Mouse (Mus musculus) left cerebral cortex, adult 8-10 months (tissue): ENCODE measurements around the gene Ank2. TPM values are rescaled to one million over a fixed set of nuclear protein-coding genes. Genes with fewer than 3 reads are reported as not detected.
"Not testable (repeated sequence)": the region's sequence is repeated elsewhere in the genome, so short reads cannot be mapped to it uniquely, and the experiment has no call there.

Experiments
- DNase-seq, 2 experiments: peaks; one replicate each; pipeline ENCODE4 v3.0.0; 2022; ENCODE audit warnings: low spot score in 2 of 2
- total RNA-seq, 4 experiments: library from RNA; stranded (reverse); gene quantifications; 2 replicates each; pipeline ENCODE4 v1.2.4; 2022

Gene Ank2
- total RNA-seq, 4 experiments from 2014 or later, result 772 to 913 (median 838) TPM

DNA sequence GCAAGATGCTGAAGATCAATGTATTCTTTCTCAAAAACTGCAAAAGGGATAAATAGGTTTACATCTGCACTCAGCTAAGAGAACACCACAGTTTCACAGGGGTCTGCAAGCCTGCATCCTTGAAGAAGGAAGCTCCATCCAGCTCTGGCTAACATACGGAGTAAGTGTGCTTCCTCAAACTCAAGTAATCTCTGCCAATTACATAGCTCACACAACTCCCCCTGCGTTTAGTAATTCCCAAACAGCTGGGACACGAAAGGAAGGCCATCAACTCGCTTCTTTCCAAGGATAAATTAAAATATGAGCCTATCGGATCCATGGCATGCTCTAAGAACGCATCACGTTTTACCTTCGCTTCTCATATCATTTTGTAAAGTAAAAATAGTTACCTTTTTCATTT, 137.3 kb downstream of the Ank2 start:
- DNase-seq, result no peak

DNA sequence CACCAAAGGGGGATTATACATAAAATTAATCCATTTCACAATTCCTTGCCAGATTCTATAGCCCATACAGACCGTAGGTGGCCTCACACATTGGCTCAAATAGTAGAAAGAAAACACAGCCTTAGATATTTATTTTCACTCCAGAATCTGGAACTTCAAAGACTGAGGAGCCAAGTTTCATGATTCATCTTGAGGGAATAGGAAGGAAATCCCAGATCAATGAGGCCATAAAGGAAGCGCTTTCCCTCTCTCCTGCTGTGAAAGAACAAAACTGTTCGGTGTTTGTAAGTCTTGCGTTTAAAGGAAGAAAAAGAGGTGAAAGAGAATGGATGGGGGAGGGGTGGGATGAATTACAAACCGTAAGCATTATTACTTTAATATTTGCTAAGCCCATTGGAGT, 137.8 kb downstream of the Ank2 start:
- DNase-seq, result no peak

DNA sequence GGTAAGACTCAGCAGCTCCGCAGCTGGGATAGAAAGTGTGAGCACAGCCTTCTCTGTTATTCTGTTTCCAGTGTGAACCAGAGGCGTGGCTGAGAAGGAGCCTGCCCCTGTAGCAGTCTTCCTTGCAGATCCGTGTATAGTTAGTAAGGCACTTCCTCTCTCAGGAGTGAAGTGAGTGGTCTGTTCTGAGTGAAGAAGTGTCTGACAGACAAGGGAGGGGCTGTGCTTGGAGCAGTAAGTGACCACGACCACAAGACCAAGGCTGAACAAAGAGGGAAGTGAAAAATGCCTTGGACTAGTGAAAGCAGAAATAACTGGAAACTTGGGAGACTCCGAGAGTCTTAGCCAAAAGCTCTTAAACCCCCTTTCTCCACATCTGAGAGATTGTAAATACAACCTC, 143.9 kb downstream of the Ank2 start:
- DNase-seq, result no peak

DNA sequence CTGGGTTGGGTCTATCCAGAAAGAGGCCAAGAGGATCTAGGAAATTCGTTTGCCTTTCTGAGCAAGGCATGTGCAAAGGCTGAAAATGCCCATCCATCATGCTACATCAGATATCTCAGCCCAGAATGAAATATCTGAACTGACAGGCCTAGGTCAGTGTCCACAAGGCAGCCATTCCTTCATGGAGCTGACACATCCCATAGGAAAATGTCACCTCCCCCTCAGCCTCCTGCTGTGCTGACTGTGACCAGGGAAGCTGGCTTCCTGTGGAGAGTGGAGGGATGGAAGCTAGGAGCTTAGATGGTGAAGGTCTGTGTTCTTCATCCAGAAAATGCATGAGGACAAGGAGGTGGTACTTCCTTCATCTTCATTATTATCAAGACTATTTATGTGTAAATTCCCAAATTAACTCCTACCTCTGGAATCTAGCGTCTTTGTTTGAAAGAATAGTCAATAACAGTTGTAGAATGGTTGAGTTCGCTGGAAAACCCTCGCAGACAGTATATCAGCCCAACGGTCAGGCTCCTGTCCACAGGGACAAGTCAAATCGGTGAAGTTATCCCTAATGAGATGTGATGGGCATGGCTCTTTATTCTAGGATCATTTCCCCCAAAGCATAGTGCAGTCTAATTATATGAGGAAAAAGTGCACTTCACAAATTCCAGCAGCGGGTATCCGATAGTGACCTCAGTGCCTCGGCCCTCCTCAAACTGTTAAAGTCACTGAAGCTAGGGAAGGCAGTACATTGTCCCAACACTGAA, 148.4 kb downstream of the Ank2 start:
- no peak for DNase-seq

DNA sequence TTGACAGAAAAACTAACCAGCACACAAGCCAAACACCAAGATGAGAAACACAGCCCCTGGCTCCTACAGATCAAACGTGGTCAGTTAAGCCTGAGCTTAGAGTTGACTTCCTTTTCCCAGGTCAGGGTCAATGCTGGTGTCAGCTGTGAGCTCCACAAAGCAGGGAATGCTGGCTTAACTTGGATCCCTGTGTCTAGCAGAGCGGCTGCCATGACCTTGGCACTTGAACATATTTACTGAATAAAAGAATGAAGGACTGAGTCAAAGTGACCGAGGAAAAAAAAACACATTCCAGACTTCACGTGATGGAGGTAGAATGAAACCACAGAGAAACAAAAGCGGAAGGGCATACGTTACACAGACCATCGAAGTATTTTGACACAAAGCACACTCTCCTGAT, 150.2 kb downstream of the Ank2 start:
- no peak for DNase-seq

DNA sequence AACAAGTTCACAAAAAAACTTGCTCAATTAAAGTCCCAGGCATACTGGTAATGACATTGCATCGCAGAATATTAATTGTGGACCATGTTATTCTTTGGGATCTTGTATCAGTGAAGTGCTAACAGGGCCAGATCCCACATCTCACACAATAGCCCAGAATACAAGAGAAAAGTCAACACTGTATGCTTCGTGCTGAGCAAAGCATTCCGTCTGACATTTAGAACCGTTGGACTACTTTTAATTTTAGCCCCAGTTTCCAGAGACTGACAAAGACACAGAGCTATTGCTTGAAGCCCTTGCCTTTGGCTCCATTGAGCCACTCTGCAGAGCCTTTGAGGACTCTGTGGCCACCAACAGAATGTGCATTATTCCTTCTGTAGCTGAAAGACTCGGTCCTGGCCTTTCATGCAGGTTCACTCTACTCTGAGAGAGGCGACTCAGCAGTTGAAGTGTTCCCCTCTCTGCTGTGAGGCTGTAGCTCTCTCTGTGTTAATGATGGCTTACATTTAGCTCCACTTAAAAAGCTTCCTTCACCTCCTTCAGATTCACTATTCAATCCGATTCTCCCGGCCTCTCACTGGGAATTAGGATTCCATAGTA, 153.2 kb downstream of the Ank2 start:
- no peak for DNase-seq

DNA sequence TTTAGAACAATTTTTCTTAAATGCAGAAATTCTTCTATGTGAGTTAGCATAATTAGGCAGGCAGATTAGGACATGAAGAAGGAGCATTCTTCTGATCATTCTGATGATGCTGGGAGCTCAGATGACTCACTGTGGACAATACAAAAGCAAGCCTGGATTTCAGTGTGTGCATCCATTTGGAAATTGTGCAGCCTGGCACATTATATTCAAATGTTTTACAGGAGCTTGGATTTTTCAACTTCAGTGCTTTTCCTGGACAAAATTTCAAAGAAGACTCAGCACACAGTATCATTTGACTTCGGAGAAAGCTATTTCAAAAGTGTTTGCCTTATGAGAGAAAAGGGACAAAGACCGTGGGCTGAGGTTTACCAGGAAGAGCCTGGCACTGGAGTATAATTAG, 157.8 kb downstream of the Ank2 start:
- no peak for DNase-seq

DNA sequence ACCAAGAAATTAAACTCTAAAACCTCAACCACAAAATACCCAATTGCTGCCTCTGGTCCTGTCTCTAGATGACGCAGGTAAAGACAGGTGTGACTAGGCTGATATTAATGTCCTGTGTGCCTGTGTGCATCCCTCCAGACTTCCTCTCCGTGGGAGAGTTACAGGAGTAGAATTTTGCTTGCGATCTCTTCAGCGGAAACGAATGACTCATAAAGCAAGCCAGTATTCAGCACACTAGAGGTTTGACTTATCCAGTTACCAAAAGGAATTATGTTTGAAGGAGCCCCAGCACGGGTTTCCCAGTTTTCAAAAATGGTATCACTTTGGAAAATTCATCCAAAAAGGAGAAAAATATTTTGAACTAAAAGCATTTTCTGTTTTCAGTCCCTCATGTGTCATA, 164.3 kb downstream of the Ank2 start:
- no peak for DNase-seq

DNA sequence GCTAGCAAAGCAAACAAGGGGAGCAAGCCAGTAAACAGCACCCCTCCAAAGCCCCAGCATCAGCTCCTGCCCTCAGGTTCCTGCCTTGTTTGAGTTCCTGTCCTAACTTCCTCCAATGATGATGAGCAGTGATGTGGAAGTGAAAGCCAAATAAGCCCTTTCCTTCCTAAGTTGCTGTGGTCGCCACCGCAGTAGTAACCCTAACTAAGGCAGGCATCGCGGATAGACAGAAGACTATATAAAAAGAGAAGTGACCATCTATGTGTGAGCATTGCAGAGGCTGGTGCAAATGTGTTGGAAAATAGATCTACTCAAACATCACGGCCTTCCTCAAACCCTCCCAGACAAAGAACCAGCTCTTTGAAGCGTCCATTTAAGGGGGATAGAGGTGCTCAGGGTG, 167.6 kb downstream of the Ank2 start:
- no peak for DNase-seq

DNA sequence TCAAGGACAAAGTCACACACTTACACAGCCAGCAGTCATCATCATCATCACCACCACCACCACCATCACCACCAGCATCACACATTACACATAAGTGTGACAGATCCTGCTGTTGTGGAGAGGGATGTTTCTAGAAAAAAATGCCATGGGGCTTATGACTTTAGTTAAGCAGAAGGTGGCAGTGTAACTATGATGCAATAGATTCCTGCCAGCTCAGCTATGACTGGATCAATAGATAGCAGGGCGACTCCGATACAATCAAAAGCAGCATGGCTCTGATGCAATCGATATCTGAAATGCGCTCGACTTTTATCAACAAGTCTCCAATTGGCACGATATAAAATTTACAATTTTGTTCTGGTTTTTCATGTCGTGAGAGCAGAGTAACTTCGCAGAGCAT, 172.8 kb downstream of the Ank2 start:
- no peak for DNase-seq

DNA sequence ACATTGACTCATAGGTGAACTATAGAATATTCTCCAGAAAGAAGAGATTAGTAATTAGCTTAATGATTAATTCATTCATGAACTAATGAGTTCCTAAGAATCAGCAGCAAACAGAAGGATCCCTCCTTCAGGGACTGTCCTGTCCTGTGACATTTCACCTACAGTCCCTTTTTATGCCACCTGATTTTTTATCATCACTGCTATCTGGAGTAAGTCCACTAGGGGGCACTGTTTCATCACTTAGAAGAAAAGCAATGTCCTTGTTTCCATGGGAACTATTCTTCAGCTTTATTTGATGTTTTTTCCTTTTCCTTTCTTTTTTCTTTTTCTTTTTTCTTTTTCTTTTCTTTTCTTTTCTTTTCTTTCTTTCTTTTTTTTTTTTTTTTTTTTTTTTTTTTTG, 176.3 kb downstream of the Ank2 start:
- DNase-seq, result no peak

DNA sequence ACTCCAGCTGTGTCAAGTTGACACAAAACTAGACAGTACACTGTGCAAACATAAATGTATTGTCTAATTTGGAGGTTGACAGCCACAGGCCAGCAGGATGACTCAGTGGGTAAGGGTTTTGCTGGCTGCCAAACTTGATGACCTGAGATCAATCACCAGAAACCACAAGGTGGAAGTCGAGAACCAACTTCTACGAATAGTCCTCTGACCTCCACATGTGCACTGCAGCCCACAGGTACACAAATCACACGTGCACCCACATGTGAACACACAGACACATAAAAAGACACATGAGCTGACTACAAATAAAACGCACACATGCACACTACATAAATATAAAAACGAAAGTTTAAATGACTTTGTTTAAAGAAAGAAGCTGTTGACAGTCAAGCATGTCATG, 177.5 kb downstream of the Ank2 start:
- no peak for DNase-seq

DNA sequence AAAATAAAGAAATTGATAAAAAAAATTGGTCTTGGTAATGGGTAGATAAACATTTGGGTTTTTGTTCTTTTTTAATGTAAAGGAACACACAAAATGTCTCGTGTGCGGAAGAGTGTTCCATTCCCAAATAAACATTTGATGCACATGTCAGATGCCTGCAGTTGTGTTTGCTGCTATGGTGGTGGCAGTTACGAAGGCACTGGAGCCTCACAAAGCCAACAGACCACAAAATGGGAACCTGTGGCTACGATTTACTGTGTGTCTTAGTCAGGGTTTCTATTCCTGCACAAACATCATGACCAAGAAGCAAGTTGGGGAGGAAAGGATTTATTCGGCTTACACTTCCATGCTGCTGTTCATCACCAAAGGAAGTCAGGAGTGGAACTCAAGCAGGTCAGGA, 178.1 kb downstream of the Ank2 start:
- DNase-seq, result not testable (repeated sequence)

DNA sequence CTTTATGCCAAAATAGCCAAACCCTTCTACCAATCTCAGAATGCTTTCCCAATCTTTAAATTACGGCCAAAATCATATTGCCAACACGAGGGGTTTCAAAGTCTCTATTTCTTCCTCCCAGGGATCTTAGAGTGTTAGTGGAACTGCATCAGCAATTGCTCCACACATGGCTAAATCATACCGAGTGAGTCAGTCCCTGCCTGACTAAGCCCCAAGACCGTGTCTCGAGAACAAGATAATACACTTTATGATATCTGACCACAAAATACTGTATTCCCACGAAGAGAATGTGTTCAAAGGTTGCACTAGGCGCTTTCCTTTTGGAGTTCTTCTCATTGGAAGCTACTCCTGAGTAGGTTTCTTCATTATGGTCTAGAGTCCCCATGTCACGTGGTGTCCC, 178.8 kb downstream of the Ank2 start:
- DNase-seq, result no peak

DNA sequence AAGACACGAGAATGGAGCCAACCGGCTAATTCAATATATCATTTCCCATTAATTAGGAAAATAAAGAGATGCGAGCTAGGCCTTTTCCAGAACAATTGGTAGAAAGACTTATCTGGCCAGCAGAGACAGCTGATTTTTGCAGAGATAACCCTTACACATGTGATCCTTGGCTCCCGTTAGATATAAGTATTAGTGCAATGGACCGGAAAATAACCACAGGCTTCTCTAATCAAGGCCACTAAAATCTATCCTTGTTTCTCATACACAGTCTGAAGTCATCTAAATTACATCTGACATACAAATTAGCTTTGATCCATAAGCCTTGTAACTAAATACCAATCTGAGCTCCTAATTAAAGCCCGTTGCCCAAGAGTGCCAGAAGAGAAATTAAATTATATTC, 181.5 kb downstream of the Ank2 start:
- no peak for DNase-seq

DNA sequence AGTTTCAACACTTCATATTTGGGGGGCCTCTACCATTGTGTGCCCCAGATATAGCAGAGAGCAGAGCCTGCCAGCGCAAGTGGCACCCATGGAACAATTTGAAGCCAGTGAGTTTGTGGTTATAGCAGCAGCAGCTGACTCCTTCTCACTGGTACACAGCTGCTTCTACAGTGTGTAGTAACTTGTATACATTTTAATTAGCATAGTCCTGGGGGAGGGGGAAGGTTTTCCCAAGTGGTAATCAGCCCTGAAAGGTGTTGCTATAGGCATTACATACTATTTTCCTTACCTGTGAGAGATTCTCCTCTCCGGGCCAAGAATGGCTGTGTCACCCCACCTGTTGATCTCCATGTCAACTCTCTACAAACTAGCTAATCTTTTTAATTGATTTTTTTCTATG, 182.4 kb downstream of the Ank2 start:
- DNase-seq, result no peak

DNA sequence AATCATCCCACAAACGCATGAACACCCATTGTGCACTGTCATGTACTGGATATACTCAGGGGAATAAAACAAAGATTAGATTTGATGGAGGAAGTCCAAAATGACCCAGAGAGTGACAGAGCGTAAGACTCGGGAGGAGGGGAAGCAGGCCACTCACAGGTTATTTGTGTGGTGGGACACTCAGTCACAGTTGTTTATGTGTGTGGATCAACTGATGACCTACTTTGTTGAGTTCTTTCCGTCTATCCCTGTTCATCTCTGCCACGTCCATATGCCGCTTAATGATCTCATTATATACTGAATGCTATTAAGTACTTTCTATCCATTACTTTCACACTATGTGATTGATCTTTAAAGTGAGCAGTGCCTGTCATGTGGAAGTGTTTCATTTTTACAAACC, 187.6 kb downstream of the Ank2 start:
- no peak for DNase-seq

DNA sequence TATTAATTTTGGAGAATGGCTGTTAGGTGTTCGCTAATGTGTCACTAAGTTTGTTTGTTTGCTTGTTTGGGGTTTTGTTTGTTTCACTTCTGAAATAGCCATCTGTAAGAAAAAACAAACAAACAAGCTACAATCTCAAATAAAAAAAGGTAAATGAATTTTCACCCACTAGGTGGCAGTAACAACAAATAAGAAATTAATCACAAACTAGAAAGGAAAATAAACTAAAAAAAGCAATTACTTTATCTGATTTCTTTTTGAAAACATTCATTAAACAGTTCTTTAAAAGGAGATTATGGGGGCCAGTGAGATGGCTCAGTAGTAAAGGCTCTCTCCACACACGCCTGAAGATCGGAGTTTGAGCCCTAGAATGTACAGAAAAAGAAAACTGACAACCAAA, 189.1 kb downstream of the Ank2 start:
- no peak for DNase-seq

DNA sequence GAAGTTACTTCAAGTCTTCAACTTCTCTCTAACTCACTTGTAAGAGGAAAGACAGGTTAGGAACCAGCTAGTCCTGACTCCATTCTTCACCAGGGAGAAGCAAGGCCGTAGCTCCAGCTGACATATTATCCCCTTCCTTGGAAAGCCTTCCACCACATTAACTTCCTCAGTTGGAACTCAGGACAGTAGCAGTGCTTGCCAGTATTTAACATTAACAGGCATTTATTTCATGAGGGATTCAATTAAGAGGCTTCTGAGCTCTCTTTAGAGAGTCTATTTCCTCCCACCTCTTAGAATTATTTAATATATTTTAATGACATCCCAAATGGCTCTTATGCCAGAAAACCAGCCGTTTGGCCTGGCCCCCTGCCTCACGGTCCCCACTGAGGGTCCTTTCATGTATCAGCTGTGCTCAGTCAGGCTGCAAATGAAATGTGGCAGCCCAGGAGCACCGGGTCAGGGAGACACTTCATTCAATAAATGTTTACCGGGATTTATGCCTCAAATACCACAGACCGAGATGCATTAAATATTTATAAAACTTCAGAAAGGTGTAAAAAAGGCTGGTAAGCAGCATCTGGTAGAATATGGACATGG, 195.1 kb downstream of the Ank2 start:
- DNase-seq, result no peak

DNA sequence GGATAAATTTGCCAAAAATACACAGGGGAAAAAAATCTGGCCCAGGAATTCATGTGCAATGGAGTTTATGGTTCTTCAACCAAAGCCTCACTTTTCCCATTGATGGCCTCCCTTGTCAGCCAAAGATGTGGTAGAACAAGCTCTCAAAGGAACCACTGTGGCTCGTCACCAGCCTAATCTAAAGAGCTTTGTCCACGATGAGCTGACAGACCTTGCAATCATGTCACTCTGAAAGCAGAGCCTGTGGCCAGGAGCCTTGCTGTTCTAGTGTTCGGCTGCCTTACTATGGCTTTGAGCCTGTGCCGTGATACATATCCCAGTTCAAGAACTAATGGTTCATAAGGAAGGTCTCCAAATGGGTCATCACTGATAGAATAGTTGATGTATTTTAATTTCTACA, 196.1 kb downstream of the Ank2 start:
- no peak for DNase-seq

DNA sequence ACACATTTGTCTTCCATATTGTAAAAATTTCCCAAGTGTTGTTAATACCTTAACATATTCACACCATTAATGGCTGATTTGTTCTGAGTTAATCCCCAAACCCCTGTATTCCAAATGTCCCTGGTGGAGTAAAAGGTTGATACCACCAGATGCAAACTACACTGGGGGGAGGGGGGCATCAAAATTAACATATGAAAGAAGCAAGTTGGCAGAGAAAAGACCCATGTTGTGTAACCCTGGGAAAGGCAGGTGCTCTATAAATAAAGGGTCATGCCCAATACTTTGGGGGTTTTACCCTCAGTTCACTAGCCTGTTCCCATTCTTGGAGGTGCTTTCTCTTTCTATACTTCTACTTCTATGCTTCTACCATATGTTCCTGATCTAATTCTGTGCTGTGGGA, 198.4 kb downstream of the Ank2 start:
- no peak for DNase-seq

DNA sequence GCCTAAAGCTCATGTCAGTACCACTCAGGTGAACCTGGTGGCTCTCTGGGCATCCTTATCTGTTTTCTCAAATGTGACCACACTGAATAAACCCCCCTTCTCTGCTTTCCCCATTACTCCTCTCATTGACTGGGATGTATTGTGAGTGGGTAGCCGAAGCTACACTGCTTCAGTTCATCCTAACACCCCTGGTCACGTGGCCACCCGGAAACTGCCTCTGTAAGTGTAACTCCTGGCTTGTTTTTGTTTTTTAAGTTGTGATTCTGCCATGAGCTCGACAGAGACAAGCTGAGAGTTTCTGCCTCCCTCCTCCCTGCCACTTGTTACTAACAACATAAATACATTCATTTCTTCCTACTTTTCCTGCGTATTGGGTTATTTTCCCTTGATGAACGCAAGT, 203.2 kb downstream of the Ank2 start:
- no peak for DNase-seq
